Mouse (Mus musculus) CH12.LX (cell line): Measurements from ENCODE around the gene Hsd17b2. TPM values are rescaled to one million over a fixed set of nuclear protein-coding genes. Genes with fewer than 3 reads are reported as not detected.

Source experiments
- DNase-seq: peaks from one replicate; pipeline ENCODE4 v3.0.0-alpha.2; 2013; ENCODE audit errors: extremely low read depth
- H3K27ac ChIP-seq: 2 replicates; pipeline ENCODE4 v1.5.1; 2012; ENCODE audit warnings: low read depth, mild to moderate bottlenecking, control low read depth, moderate library complexity; ENCODE audit not compliant: insufficient read depth
- H3K27me3 ChIP-seq: replicated peaks from 2 replicates; pipeline ENCODE3; 2012; ENCODE audit warnings: inconsistent platforms
- H3K36me3 ChIP-seq, 2 experiments: replicated peaks in 1 of 2; 2 replicates each; pipeline versions ENCODE3 to v1.6.1; 2012; ENCODE audit warnings: inconsistent platforms in 1 of 2, low read length in 1 of 2, mild to moderate bottlenecking in 1 of 2, mixed read lengths in 1 of 2, moderate library complexity in 1 of 2; ENCODE audit not compliant: control insufficient read depth in 1 of 2, insufficient read depth in 1 of 2
- H3K4me1 ChIP-seq, 2 experiments: 2 replicates each; pipeline ENCODE4 v1.6.1; 2012; ENCODE audit warnings: inconsistent platforms in 1 of 2, moderate library complexity in 1 of 2; ENCODE audit not compliant: insufficient read depth in 2 of 2, control insufficient read depth in 1 of 2
- H3K4me2 ChIP-seq: 2 replicates; pipeline ENCODE4 v1.6.1; 2012; ENCODE audit warnings: low read depth, mild to moderate bottlenecking, control low read depth; ENCODE audit not compliant: poor library complexity, insufficient read depth, severe bottlenecking
- H3K4me3 ChIP-seq, 3 experiments: fragments of 150-350 bp in 1 of 3; sonication (generic) in 1 of 3; replicated peaks in 1 of 3; 2 replicates each; pipeline versions ENCODE3 to v1.5.1; 2011 to 2012; ENCODE audit warnings: low read depth in 2 of 3, low read length in 2 of 3, mild to moderate bottlenecking in 2 of 3, moderate library complexity in 2 of 3, control low read depth in 1 of 3, improper control_type of control experiment in 1 of 3, inconsistent platforms in 1 of 3, mixed read lengths in 1 of 3; ENCODE audit not compliant: poor library complexity in 1 of 3
- H3K79me2 ChIP-seq: replicated peaks from 2 replicates; pipeline ENCODE4 v1.6.1; 2012; ENCODE audit warnings: mild to moderate bottlenecking, moderate library complexity; ENCODE audit not compliant: control insufficient read depth, poor library complexity, insufficient read depth, severe bottlenecking; ENCODE audit errors: extremely low read depth
- H3K9ac ChIP-seq: 2 replicates; pipeline ENCODE4 v1.6.1; 2012; ENCODE audit warnings: low read depth, mild to moderate bottlenecking, control low read depth, moderate library complexity; ENCODE audit not compliant: insufficient read depth
- H3K9me3 ChIP-seq: replicated peaks from 2 replicates; pipeline ENCODE3; 2012; ENCODE audit warnings: low read length, inconsistent platforms, mixed read lengths
- BHLHE40 ChIP-seq: IDR thresholded peaks from 2 replicates; pipeline ENCODE4 v1.6.1; 2011; ENCODE audit warnings: mild to moderate bottlenecking, low read depth, low read length, improper control_type of control experiment
- CHD1 ChIP-seq: IDR thresholded peaks from 2 replicates; pipeline ENCODE4 v1.6.1; 2012; ENCODE audit warnings: low read depth, low read length, improper control_type of control experiment, inconsistent platforms
- E2F4 ChIP-seq: IDR thresholded peaks from 2 replicates; pipeline ENCODE4 v1.6.1; 2011; ENCODE audit warnings: low read depth, low read length, improper control_type of control experiment; ENCODE audit not compliant: insufficient replicate concordance
- ELF1 ChIP-seq: IDR thresholded peaks from 2 replicates; pipeline ENCODE4 v1.6.1; 2014; ENCODE audit warnings: low read depth, mild to moderate bottlenecking, inconsistent platforms, low read length, improper control_type of control experiment
- EP300 ChIP-seq: IDR thresholded peaks from 2 replicates; pipeline ENCODE4 v1.6.1; 2011; ENCODE audit warnings: low read length, improper control_type of control experiment
- ETS1 ChIP-seq: conservative IDR thresholded peaks from 2 replicates; pipeline ENCODE4 v1.6.1; 2012; ENCODE audit warnings: low read depth, mild to moderate bottlenecking, inconsistent platforms, low read length, improper control_type of control experiment, moderate library complexity
- IRF4 ChIP-seq: IDR thresholded peaks from 2 replicates; pipeline ENCODE4 v1.6.1; 2014; ENCODE audit warnings: low read depth, mild to moderate bottlenecking, inconsistent platforms, low read length, improper control_type of control experiment
- JUN ChIP-seq: IDR thresholded peaks from 2 replicates; pipeline ENCODE4 v1.6.1; 2011; ENCODE audit warnings: low read depth, mild to moderate bottlenecking, low read length, improper control_type of control experiment, moderate library complexity; ENCODE audit not compliant: insufficient read depth
- KAT2A ChIP-seq: IDR thresholded peaks from 2 replicates; pipeline ENCODE4 v1.6.1; 2012; ENCODE audit warnings: low read length, improper control_type of control experiment, inconsistent platforms; ENCODE audit not compliant: insufficient replicate concordance
- MAX ChIP-seq: IDR thresholded peaks from 2 replicates; pipeline ENCODE4 v1.6.1; 2011; ENCODE audit warnings: low read length, improper control_type of control experiment
- MAZ ChIP-seq: IDR thresholded peaks from 2 replicates; pipeline ENCODE4 v1.6.1; 2012; ENCODE audit warnings: low read depth, mild to moderate bottlenecking, inconsistent platforms, low read length, improper control_type of control experiment, moderate library complexity
- MEF2A ChIP-seq: IDR thresholded peaks from 2 replicates; pipeline ENCODE4 v1.6.1; 2014; ENCODE audit warnings: low read depth, mild to moderate bottlenecking, inconsistent platforms, low read length, improper control_type of control experiment, borderline replicate concordance
- NELFE ChIP-seq: IDR thresholded peaks from 2 replicates; pipeline ENCODE4 v1.6.1; 2011; ENCODE audit warnings: low read depth, low read length, improper control_type of control experiment
- PAX5 ChIP-seq: IDR thresholded peaks from 2 replicates; pipeline ENCODE4 v1.6.1; 2012; ENCODE audit warnings: low read length, inconsistent platforms, mixed read lengths
- RAD21 ChIP-seq: IDR thresholded peaks from 2 replicates; pipeline ENCODE4 v1.6.1; 2011; ENCODE audit warnings: low read depth, mild to moderate bottlenecking, low read length, improper control_type of control experiment, moderate library complexity
- SMC3 ChIP-seq: IDR thresholded peaks from 2 replicates; pipeline ENCODE4 v1.6.1; 2011; ENCODE audit warnings: low read depth, low read length, improper control_type of control experiment
- ZC3H11A ChIP-seq: IDR thresholded peaks from 2 replicates; pipeline ENCODE4 v1.6.1; 2012; ENCODE audit warnings: low read depth, mild to moderate bottlenecking, inconsistent platforms, low read length, improper control_type of control experiment
- ZMIZ1 ChIP-seq: IDR thresholded peaks from 2 replicates; pipeline ENCODE4 v1.6.1; 2012; ENCODE audit warnings: low read depth, mild to moderate bottlenecking, inconsistent platforms, low read length, improper control_type of control experiment
- ZNF384 ChIP-seq: IDR thresholded peaks from 2 replicates; pipeline ENCODE4 v1.6.1; 2012; ENCODE audit warnings: low read depth, low read length, improper control_type of control experiment, inconsistent platforms
- dilution Hi-C: fragments of 300-500 bp; cut with MboI; formaldehyde crosslinking; loops from 2 replicates; pipeline ENCODE4 v1.14.3; 2020; ENCODE audit warnings: low sequenced_read_pairs; ENCODE audit not compliant: extremely low pct_unique_long_range_greater_than_20kb, extremely low pct_ligation_motif_present
- in situ Hi-C: fragments of 300-500 bp; cut with MboI; formaldehyde crosslinking; loops from 3 replicates; pipeline ENCODE4 v1.14.3; 2019; ENCODE audit warnings: low sequenced_read_pairs, low pct_ligation_motif_present, low pct_unique_long_range_greater_than_20kb, mixed read lengths
- polyA plus RNA-seq: library from polyadenylated mRNA; unstranded; fragments of >175 nt; gene quantifications from 2 replicates; pipeline ENCODE4 v1.2.1, GENCODE M21; 2012; ENCODE audit warnings: low read depth; ENCODE audit not compliant: insufficient read length
- total RNA-seq, 2 experiments: library from RNA; depleted of rRNA; stranded (reverse); fragments of 300-350 nt in 1 of 2; fragments of >200 nt in 1 of 2; gene quantifications; 2 replicates each; pipeline ENCODE4 v1.2.3; 2012 to 2014

Gene Hsd17b2
- total and polyA plus RNA-seq, 3 experiments = not detected

DNA sequence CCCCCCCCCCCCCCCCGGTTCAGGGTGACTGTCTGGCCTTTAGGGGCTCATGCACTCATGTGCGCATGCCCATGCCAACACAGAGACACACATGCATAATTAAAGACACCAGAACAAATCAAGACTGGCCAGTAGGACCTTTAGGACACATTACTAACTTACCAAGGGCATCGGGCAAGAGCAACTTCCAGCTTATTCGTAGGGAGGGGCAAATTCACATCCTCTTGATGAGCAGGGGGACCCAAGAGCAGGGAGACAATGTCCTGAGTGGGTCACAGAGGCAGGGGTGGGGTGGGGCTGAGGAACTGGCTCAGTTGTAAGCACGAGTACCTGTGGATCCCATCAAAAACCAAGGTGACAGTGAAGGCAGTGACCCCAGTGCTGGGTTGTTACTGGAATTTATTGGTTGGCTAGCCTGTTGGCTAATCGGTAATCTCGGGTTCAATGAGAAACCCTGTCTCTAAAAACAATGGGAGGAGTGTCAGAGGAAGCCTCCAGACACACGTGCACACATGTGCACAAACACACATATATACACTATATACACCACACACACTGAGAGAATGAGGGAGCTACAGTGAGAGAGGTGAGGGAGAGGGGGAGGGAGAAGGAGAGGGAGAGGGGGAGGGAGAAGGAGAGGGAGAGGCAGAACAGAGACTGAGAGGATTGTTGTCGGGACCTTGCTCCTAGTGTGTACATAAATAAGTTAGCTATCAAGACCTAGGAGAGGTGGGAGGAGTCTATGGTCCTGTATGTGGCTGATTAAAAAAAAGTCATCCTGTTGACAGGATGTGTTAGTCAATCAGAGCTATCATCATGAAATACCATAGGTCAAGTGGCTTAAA is 46.4 kb downstream of the Hsd17b2 start:
- Histone ChIP-seq H3K4me1 (peaks cover 0 to 9% of the 10 kb centered on the region in 2 experiments; a peak in 1 of 4 replicates), H3K36me3 (no peaks in the 10 kb centered on the region), H3K9ac (no peak overlapping the region), H3K4me2 (no peak overlapping the region), H3K27ac (no peak overlapping the region), H3K79me2 (no peaks in the 10 kb centered on the region), H3K9me3 (no peaks in the 10 kb centered on the region), H3K4me3 (no peak overlapping the region), H3K27me3 (no peaks in the 10 kb centered on the region)
- in situ Hi-C loops (no loop called here), dilution Hi-C loops (no loop called here)
- DNase-seq = no peak
- TF ChIP-seq BHLHE40 (no peak), IRF4 (no peak), JUN (no peak), ELF1 (no peak), CHD1 (no peak)

DNA sequence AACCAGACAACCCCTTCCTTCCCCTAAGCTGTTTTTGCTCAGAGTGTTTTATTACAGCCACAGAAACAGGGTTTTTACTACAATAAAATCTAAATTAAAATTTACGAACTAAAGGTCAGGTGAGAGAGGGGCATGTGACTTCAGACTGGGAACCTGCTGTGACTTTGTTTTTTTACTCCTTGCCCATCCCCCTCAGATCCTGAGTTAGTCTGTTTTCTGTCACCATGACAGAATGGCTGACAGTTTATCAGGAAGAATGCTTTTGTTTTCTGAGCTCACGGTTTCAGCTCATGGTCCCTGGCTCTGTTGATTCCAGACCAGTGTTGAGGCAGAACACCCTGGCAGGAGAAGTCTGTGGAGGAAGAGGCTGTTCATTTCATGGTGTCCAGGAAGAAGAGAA is 47.7 kb downstream of the Hsd17b2 start:
- dilution Hi-C loops = no loop called here
- Histone ChIP-seq H3K4me3 (no peak overlapping the region), H3K27ac (no peak overlapping the region), H3K4me1 (peaks cover 0 to 9% of the 10 kb centered on the region in 2 experiments; a peak in 1 of 4 replicates), H3K9me3 (no peaks in the 10 kb centered on the region), H3K4me2 (no peak overlapping the region), H3K36me3 (no peaks in the 10 kb centered on the region), H3K9ac (no peak overlapping the region), H3K27me3 (no peaks in the 10 kb centered on the region), H3K79me2 (no peaks in the 10 kb centered on the region)
- in situ Hi-C loops = no loop called here
- TF ChIP-seq ZC3H11A (no peak), KAT2A (no peak), SMC3 (no peak), BHLHE40 (no peak), EP300 (no peak), RAD21 (no peak), ZNF384 (no peak), MAX (no peak), NELFE (no peak), PAX5 (no peak), E2F4 (no peak), MEF2A (no peak), JUN (no peak), ZMIZ1 (no peak), ETS1 (no peak), MAZ (no peak)
- no peak for DNase-seq
